Mouse (Mus musculus) yolk sac, embryonic 10.5 days (tissue): Measurements from ENCODE around the gene Elp4.

Experiments used
- DNase-seq: peaks from one replicate; pipeline ENCODE4 v3.0.0-alpha.2; 2017; ENCODE audit warnings: low spot score

Gene Elp4

DNA sequence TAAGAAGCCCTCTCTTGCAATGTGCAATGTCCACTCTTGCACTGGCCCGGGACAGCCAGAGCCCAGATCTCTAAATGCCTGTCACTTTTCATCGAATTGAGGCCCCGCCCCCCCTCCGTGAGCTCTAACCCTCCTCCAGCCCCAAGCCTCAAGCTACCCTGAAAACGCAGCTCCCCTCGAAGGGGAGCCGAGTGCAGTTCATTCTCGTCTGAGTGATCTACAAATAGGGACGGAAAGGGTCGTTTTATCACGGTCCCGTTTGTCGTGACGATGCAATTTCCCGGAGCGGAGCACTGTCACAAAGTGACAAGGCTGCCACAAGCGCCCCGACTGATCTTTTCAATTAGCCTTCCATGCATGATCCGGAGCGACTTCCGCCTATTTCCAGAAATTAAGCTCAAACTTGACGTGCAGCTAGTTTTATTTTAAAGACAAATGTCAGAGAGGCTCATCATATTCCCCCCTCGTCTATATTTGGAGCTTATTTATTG is 222.3 kb downstream of the Elp4 start:
- DNase-seq: no peak

DNA sequence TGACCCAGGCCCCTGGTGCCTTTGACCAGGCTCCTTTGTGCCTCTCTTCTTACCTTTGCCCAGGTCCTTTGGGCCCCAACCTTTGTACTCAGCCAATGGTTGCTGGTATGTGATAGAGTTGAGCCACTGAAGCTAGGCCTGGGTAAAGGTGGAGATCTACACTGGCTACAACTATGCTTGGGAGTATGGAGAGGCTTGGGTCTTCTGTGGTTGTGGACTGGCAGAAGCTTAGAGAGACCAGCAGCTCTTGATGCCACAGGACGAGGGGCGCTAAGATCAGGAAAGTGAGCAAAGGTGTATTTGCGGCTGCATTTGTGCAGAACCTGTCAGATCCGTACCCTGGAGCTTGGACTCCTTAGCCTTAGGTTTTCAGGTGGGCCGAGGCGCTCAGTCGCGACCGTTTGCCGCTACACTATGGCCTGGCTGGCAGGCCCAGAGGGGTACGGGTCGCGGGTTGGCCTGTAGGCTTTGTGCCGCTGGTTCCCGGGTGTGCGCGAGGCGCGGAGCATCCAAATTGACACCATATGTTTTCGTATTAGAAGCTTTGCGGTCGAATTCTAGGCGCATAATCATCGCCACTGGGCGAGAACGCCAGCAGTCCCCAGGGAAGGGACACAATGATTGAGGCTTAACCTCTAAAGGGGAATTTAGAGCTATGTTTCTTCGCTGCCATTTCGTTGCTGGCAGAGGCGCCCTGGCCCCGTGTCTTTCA is 223.2 kb downstream of the Elp4 start:
- DNase-seq: no peak

DNA sequence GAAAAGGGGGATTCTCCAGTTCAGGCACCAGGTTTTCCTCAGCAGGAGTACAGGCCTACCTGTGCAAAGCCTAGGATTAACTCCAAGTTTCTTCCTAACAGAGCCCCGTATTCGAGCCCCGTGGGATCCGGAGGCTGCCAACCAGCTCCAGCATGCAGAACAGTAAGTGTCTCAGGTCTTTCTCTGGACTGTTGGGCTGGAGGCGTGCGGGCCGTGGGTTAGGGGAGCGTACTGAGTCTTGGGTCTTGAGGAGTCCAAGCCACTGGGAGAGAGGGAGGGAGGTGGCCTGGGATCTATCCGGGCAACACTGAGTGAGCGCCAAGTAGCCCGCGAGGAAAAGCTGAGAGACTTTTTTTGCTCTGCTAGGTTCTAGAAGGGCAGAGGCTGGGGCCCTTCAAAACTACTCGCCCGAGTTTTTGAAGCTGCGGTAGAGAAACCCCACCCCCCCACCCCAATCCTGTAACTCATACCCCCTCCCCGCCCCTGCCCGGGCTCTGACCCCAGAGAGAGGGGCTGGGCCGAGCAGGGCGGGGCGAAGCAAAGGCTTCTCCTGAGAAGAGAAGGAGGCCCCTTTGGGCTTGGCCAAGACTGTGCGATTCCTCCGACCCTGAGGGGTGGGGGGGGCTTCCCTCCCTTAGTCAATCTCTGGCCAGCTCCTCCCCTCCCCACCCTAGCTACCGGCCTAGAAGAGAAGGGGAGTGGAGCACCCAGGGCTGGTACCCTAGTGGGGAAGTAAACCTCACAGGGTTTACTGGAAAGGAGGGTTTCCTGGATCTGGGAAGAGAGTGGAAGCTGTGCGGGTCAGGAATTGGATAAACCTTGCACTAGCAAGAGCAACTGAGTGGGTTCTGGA is 224.0 kb downstream of the Elp4 start:
- DNase-seq: no peak

DNA sequence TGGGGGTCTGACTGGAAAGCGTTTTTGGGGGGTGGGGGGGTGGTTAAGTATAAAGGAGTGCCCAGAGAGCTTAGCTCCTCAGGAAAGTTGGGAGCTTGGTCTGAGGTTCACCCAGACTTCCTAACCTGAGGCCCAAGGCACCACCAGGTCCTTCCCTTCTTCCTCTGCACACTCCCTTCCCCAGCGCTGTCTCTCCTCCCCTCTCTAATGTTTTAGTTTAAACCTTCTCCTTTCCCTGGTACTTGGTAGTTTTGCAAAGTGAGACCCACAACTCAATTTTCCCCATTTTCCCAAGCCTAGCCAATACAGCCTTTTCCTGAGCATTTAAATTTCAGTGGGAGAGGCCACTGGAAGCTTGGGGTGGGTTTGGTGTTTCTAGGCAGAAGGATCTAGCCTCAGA is 225.0 kb downstream of the Elp4 start:
- no peak for DNase-seq

DNA sequence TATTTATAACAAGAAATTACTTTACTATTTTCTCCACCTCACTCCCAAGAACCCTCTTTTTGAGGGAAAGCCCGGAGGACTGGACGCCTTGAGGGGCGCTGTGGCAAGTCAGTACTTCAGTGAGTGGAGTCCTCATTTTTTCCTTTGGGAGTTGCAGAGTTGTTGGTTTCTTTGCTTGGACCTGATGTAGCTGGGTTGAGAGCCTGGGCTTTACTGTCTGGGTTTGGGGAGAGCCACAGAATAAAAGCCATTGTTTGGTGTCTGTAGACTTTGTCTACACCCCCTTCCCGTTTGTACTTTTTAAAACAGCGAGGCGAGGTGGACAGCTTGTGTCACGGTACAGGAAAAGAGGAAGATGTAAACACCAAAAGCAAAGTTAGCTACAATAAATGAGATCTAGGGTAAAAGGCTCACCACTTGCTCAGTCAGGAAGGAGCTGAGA is 225.5 kb downstream of the Elp4 start:
- no peak for DNase-seq

DNA sequence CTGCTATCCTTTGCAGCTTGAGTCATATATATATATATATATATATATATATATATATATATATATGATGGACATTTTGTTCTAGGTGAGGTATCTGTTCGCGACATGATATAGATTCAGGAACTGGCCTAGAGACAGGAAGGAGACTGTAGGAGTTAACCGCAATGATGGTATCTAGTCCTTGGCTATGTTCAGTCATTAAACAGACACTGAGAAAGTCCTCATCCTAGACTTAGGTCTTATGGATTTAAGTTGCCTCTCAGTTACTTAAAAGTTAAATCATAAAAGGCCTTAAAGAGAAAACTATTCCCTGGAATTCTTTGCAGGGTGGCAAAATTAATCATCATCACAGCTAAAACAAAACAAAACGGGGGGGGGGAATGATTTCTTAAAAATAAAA is 226.1 kb downstream of the Elp4 start:
- no peak for DNase-seq

DNA sequence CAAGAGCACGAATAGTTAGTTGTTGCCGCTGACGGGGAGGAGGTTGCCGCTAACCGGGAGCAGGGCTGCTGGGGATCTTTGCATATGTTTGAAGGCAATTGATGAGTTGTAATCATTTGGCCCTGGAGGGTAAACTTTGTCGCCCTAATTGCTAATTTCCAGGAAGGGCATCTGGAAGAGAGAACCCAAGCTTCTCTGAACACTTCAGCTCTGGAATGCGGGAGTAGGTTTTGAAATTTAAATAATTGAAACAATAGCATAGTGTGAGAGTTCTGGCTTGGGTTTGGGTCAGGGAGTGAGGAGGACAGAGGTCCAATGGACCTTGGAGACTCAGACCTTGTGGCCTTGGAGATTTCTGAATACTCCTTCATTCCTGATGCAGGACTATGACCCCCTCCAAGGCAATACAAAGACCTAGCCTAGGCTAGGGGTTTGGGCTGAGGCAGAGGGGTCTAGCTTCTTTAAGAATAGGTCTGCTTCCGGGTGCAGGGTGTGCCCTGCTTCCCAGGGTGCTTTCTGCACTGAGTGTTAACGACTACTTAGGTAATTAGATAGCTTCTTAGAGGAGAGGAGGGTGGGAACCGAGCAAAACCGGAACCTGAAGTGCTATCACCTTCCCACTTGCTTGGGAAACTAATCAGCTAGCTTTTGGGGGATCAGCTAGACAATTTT is 226.8 kb downstream of the Elp4 start:
- no peak for DNase-seq

DNA sequence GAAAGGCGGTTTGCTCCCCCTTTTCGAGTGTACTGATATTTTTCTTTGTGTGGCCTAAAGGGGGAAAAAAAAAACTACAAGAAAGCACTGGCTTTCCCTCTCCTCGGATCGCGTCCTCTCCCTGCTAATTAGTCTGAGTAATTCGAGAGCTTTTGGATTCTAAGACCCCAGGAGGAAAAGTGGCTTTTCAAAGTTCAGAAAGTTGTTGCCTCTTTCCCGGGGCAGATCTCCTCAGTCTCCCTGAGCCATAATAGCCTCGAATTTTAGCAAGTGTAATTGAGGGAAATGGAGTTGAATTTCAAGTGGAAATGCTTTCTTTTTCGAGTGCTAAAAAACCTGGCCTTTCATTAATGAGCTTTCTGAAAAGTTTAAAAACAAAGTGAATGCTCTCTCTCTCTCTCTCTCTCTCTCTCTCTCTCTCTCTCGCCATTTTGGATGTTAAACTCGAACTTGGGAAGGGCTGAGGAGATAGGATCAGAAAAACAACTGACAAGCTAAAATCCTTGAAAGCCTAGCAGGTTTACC is 227.4 kb downstream of the Elp4 start:
- DNase-seq: no peak

DNA sequence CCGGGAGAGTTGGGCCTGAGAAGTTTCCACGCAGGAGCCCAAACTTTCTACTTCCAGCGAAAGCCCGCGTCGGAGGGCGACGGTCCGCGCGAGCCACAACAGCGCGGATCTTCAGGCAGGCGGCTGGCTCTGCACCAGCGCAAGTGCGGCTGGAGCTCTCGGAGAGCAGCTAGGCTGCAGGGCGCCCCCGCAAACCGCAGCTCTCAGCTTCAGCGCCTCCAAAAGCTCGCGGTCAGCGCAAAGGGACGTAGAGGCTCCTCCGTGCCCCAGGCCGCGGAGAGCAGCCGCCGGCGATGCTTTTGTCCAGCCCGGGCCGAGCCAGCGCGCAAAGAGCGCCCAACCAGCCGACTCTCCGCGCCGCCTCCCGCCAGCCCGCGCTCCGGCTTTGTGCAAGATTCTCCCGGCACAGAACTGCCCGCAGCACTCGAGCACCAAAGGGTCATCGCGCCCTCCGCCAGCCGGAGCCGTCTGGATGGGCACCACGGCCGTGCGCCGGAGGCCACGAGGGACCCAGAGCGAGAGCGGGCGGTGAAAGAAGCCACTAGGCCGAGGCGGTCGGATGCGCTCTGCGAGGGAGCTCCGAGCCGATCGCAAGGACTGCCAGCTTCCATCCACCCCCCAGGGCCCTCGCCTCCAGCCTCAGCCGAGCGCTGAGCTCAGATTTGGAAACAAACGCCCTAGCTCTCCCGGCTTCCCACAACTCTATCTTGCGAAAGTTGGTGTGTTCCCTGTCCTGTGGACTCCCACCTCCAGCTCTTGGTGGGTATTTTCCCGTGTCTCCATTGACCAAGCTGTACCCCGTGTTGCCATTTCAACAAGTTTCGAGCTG is 228.1 kb downstream of the Elp4 start:
- no peak for DNase-seq

DNA sequence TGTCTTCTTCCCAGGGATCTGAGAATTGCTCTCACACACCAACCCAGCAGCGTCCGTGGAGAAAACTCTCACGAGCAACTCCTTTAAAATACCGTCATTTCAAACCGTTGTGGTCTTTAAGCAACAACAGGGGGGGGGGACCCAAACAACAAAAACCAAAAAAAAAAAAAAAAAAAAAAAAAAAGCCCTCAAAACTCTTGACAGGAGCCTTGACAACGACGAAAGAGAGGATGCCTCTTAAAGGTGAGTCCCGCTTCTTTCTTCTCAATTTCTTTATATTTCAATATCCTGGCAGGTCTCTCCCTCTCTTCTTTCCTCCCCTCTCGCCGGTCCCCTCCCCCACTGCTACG is 228.7 kb downstream of the Elp4 start:
- DNase-seq: no peak

DNA sequence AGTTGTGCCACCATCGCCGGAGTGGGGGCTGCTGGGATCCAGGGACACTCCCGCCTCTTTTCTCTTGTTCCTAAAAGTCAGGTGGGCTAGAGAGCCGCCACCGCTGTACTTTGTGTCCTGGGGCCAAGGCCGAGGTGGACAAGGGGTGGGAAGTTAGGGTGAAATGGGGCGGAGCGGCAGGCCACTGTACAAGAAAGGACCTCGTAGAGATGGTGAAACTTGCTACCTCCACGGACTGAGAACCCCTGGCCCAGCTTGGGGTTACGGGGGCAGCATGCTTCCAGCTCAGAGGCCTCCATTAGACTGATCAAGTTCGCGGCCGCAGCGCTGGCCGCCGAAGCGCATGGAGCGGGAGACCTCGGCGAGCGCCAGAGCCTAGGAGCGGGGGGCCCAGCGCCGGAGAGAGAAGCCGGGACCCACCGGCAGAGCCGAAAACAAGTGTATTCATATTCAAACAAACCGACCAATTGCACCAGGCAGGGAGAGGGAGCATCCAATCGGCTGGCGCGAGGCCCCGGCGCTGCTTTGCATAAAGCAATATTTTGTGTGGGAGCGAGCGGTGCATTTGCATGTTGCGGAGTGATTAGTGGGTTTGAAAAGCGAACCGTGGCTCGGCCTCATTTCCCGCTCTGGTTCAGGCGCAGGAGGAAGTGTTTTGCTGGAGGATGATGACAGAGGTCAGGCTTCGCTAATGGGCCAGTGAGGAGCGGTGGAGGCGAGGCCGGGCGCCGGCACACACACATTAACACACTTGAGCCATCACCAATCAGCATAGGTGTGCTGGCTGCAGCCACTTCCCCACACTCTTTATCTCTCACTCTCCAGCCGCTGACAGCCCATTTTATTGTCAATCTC is 229.3 kb downstream of the Elp4 start:
- DNase-seq: peak; percentile 77

DNA sequence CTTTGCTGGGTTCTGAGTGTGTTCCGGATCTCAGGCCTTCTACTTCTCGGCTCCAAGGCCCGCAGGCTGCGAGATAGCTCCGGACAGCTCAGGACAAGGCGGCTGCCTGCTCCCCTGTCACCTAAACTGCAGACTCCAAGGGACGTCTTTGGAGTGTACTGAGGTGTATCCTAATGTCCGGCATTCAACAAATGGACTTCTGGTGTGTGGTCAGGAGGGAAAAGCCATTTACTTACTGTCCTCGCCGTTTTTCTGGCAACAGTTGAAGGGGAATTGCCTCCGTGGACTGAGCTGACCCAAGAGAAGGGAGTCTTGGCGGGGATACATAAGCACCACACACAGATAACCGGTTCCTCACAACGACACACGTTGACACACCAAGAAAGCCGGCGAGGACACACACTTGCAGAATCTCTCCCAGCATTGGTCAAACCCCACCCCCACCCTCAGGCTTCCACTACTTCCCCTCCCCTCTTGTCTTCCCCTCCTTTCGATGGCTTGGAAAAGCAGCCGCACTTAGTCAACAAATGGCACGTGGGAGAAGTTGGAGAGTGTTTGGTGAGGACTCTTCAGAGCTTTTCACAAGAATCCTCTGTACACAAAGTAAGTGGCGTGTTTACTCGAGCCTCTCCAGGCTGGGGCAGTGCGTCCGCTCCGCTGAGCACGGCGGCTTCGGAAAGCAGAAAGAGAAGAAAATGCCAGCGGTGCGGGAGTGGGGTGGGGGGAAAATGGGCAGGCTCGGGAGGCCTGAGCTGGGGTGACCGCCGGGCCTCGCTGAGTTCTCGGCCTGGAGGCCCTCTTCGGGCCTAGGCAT is 230.1 kb downstream of the Elp4 start:
- DNase-seq: no peak

DNA sequence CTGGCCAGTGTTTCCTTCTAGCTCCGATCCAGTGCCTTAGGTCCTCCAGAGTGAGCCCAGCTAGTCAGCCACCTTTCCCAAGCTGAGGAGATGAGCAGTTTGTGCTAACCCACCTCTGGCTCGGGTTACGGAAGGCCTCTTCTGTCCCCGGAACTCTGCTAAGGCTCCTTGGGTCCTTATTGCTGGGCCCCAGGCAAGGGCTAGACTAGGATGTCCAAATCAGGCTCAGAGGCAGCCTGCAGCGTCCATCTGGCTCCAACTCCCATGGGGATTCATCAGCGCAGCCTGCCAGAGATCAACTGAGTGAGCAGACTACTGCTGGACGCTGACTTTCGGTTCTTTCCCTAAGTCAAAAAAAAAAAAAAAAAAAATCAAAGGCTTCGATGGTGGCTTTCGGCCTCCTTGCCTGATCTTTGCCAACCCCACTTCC is 230.7 kb downstream of the Elp4 start:
- no peak for DNase-seq

DNA sequence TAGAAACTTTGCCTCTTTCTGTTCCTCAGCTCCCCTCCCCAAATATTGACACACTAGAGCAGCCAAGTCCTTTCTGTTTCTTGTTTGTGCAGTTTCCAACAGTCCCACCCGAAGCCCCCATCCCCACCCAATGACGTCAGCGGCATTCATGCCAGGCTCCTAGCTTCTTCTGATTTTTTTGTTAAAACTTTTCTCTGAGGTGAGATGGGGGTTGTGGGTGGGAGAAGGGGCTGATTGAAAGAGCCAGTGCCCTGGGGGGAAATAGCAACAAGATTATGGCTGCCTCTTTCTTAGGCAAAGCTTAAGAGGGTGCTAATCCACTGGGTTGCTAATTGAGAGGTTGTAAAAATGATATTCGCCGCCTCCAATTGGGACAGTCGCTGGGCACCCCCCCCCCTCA is 231.3 kb downstream of the Elp4 start:
- no peak for DNase-seq

DNA sequence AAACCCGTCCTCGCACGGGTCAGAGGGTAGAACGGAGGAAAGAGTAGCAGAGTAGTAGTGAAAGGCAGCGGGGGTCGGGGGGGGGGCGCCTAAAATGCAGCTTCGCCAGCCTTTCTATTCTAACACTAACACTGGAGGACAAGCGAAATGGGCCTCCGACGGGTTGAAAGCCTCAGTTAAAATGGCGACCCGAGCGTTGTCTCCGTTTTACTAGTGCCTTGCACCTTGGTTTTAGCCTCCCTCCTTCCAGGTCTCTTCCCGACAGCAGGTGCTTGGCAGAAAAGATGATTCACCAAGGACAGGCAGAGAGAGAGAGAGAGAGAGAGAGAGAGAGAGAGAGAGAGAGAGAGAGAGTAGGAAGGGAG is 231.8 kb downstream of the Elp4 start:
- DNase-seq: no peak

DNA sequence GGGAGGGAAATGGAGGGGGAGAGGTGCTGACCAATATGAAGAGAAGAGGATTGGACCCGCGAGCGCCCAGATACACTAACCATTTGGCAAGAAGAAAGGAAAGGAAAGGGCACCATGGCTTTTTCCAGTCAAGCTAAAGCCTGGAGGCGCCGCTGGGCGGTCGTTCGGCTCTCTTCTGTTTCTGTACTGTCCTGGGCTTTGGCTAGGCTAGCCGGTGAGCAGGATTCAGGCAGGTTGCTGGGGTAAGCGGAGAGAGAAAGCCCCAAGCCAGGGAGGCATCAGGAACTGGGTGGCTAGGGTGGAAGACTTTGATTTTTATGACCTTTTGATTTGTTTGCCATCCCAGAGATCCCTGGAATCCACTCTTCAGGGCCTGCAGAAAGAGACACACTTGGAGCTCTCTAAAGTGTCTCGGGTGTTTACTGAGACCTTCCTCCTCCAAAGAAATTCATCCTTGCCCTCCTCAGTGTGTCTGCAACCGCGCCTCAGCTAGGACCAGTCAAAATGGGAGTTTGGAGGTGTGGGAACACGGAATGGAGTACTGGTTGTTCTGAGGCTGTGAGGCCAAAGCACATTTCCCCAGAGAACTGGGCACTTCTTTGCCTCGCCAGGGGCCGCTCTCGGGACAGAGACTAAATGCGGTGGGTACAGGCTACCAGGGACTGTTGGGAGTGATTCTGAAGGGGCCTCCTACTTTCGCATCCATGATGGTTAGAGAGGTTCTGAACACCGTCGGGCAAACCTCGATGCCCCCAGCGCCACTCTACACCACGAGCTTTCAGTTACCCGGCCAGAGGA is 232.4 kb downstream of the Elp4 start:
- no peak for DNase-seq

DNA sequence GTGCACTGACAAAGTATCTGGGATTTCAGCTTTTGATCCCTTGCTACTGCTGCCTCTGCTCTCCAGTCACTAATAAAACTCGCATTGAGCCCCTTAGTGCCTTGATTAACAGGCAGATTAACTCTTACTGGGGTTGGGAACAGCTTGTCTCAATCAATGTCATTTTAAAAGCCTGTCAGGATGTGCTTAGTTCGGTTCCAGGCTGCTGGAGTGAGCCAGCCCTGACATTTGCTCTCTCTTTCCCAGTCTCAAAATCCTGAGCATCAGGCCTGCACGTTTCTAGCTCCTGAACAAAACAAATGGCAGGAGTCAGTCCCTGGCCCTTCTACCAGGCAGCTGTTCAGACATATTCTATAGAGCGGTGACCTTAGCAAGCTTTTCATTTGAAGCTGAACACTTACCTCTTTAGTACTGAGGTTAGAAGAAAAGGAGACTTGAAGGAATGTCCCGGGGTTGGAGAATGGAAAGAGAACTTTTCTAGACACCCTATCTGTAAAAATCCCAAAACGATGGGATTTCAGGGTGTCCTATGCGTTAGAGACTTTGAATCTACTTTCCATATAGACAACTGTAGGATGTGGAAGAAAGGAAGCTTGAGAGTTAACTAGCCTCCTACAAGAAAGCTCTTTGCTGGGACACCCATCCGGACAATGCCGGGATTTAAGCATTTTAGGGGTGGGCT is 233.1 kb downstream of the Elp4 start:
- no peak for DNase-seq

DNA sequence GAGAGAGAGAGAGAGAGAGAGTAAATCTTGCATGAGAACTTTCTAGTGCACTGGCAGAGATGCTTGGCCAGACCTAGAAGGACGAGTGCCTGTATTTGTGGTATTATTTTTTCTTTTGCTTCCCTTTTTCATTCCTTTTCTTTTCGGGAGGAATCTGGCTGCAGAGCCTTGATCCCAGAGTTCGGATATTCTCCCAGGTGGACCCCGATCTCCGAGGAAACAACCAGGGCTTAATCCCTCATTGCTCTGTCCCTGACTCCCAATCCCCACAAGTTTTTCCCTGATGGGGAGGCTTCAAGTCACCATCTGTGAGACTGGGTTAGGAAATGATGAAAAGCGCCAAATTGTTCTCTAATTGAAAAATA is 233.7 kb downstream of the Elp4 start:
- DNase-seq: no peak
